Mouse (Mus musculus): ENCODE measurements around the gene Dst.

- TF ChIP-seq CTCF (IDR thresholded peaks at IDR 0.05; ENCODE audit: control insufficient read depth, insufficient read depth, low read length) = no peak
- no peak for TF ChIP-seq POLR2A (IDR thresholded peaks at IDR 0.05; ENCODE audit: borderline replicate concordance, control insufficient read depth, low read depth, low read length)
Measured at GRCm38 (mm10) chr1:34259898-34260297, 351.9 kb downstream of the Dst start.
